Mouse (Mus musculus) midbrain, embryonic 14.5 days (tissue): Measurements from ENCODE around the gene Adgrd1. TPM values are rescaled to one million over a fixed set of nuclear protein-coding genes. Genes with fewer than 3 reads are reported as not detected.
A peak's percentile ranks its signal among the peaks of the same experiment; 100 is the strongest.

Experiments
- ATAC-seq: fragments of 200-750 bp; cut with Nextera tagmentation; 2 replicates; pipeline ENCODE4 v1.8.0; 2017; ENCODE audit warnings: moderate number of reproducible peaks, moderate library complexity; ENCODE audit not compliant: low FRiP score, low TSS enrichment
- DNase-seq: peaks from one replicate; pipeline ENCODE4 v3.0.0-alpha.2; 2015
- H3K27ac ChIP-seq: fragments of 300-500 bp; sonication (generic); replicated peaks from 2 replicates; pipeline ENCODE4 v1.5.1; 2014; ENCODE audit warnings: mild to moderate bottlenecking, low read depth, low read length, moderate library complexity
- H3K27me3 ChIP-seq: fragments of 300-500 bp; sonication (generic); 2 replicates; pipeline ENCODE4 v1.6.1; 2014; ENCODE audit warnings: low read length, control low read depth, mixed read lengths; ENCODE audit not compliant: control insufficient read depth, insufficient read depth
- H3K36me3 ChIP-seq: fragments of 300-500 bp; sonication (generic); 2 replicates; pipeline ENCODE4 v1.6.1; 2014; ENCODE audit warnings: low read length, control low read depth; ENCODE audit not compliant: control insufficient read depth, insufficient read depth
- H3K4me1 ChIP-seq: fragments of 300-500 bp; sonication (generic); 2 replicates; pipeline ENCODE4 v1.6.1; 2014; ENCODE audit warnings: mild to moderate bottlenecking, antibody characterized with exemption, low read length, control low read depth; ENCODE audit not compliant: control insufficient read depth, insufficient read depth
- H3K4me2 ChIP-seq: fragments of 300-500 bp; sonication (generic); 2 replicates; pipeline ENCODE4 v1.6.1; 2014; ENCODE audit warnings: mild to moderate bottlenecking, low read length, moderate library complexity
- H3K4me3 ChIP-seq: fragments of 300-500 bp; sonication (generic); replicated peaks from 2 replicates; pipeline ENCODE4 v1.5.1; 2014; ENCODE audit warnings: low read depth, low read length
- H3K9ac ChIP-seq: fragments of 300-500 bp; sonication (generic); replicated peaks from 2 replicates; pipeline ENCODE4 v1.6.1; 2014; ENCODE audit warnings: mild to moderate bottlenecking, low read length, moderate library complexity
- H3K9me3 ChIP-seq: fragments of 300-500 bp; sonication (generic); 2 replicates; pipeline ENCODE4 v1.6.1; 2016; ENCODE audit warnings: low read length, control low read depth, mixed read lengths; ENCODE audit not compliant: control insufficient read depth
- WGBS: fragments of 180-500 bp; shearing (Covaris S2); extraction: QIAGEN DNeasy Blood & Tissue Kit; methylation state at CpG from one replicate; pipeline ENCODE4 v1.1.7; 2014; 5-methylcytosine and 5-hydroxymethylcytosine counted together
- polyA plus RNA-seq: library from polyadenylated mRNA; unstranded; fragments of >200 nt; fragmentation: Nextera tagmentation; extraction: Ambion mirVana; gene quantifications from 2 replicates; pipeline ENCODE4 v1.2.1, GENCODE M21; 2014

Adgrd1 gene
- polyA plus RNA-seq, 1 experiment from 2014 or later, result 0.07 TPM

GRCm38 (mm10) chr5:129137405-129137804 lies 40.9 kb downstream of the Adgrd1 start:
- DNase-seq, result no peak
- Histone ChIP-seq H3K4me3 (no peak overlapping the region), H3K27ac (0 out of 2 replicates have a peak overlapping the region, but pooled peaks have one; percentile 1)

GRCm38 (mm10) chr5:129138576-129138975 lies 42.0 kb downstream of the Adgrd1 start:
- Histone ChIP-seq H3K4me2 (no peak overlapping the region), H3K4me3 (no peak overlapping the region), H3K9me3 (no peaks in the 10 kb centered on the region), H3K36me3 (no peaks in the 10 kb centered on the region), H3K4me1 (no peaks in the 10 kb centered on the region), H3K27ac (0 out of 2 replicates have a peak overlapping the region, but pooled peaks have one; percentile 1), H3K9ac (no peak overlapping the region; the same call in 1 of the 2 replicates), H3K27me3 (no peaks in the 10 kb centered on the region)
- ATAC-seq (no peak), DNase-seq (peak; percentile 28)
- WGBS, result 44% methylated on average over 15 of the region's 15 CpGs

More at GRCm38 (mm10) chr5:129137405-129137804, 40.9 kb downstream of the Adgrd1 start:
- H3K4me1 ChIP-seq, result no peaks in the 10 kb centered on the region
- no peak overlapping the region for H3K9ac ChIP-seq
- no peaks in the 10 kb centered on the region for H3K9me3 ChIP-seq
- 87% methylated on average over 5 of the region's 5 CpGs for WGBS
- H3K36me3 ChIP-seq, result no peaks in the 10 kb centered on the region
- H3K27me3 ChIP-seq, result no peaks in the 10 kb centered on the region
- no peak overlapping the region for H3K4me2 ChIP-seq
- ATAC-seq, result no peak

GRCm38 (mm10) chr5:129142801-129143200 lies 46.3 kb downstream of the Adgrd1 start:
- ATAC-seq, result no peak
- no peaks in the 10 kb centered on the region for H3K27me3 ChIP-seq

GRCm38 (mm10) chr5:129145307-129145935 lies 48.9 kb downstream of the Adgrd1 start:
- Histone ChIP-seq H3K27me3 (no peaks in the 10 kb centered on the region), H3K9me3 (no peaks in the 10 kb centered on the region)
- 91% methylated on average over 8 of the region's 8 CpGs for WGBS

More at GRCm38 (mm10) chr5:129142801-129143200, 46.3 kb downstream of the Adgrd1 start:
- Histone ChIP-seq H3K27ac (no peak overlapping the region), H3K4me1 (no peaks in the 10 kb centered on the region), H3K4me3 (no peak overlapping the region), H3K9ac (no peak overlapping the region), H3K9me3 (no peaks in the 10 kb centered on the region), H3K4me2 (no peak overlapping the region), H3K36me3 (no peaks in the 10 kb centered on the region)
- 67% methylated on average over 5 of the region's 5 CpGs for WGBS
- DNase-seq, result no peak

GRCm38 (mm10) chr5:129146892-129147509 lies 50.5 kb downstream of the Adgrd1 start:
- no peak for ATAC-seq
- 76% methylated on average over 12 of the region's 12 CpGs for WGBS

More at GRCm38 (mm10) chr5:129145307-129145935, 48.9 kb downstream of the Adgrd1 start:
- H3K4me3 ChIP-seq, result no peak overlapping the region
- no peak for DNase-seq
- no peaks in the 10 kb centered on the region for H3K36me3 ChIP-seq
- H3K4me2 ChIP-seq, result no peak overlapping the region
- no peaks in the 10 kb centered on the region for H3K4me1 ChIP-seq
- H3K27ac ChIP-seq, result no peak overlapping the region
- no peak overlapping the region for H3K9ac ChIP-seq
- no peak for ATAC-seq

GRCm38 (mm10) chr5:129148485-129148884 lies 51.9 kb downstream of the Adgrd1 start:
- Histone ChIP-seq H3K36me3 (no peaks in the 10 kb centered on the region), H3K9me3 (no peaks in the 10 kb centered on the region), H3K4me3 (no peak overlapping the region), H3K9ac (no peak overlapping the region), H3K4me1 (no peaks in the 10 kb centered on the region), H3K27ac (no peak overlapping the region), H3K4me2 (no peak overlapping the region), H3K27me3 (no peaks in the 10 kb centered on the region)
- ATAC-seq (no peak), DNase-seq (no peak)
- 55% methylated on average over 9 of the region's 9 CpGs for WGBS

More at GRCm38 (mm10) chr5:129146892-129147509, 50.5 kb downstream of the Adgrd1 start:
- Histone ChIP-seq H3K4me1 (no peaks in the 10 kb centered on the region), H3K27me3 (no peaks in the 10 kb centered on the region), H3K9me3 (no peaks in the 10 kb centered on the region), H3K4me3 (no peak overlapping the region), H3K36me3 (no peaks in the 10 kb centered on the region), H3K4me2 (no peak overlapping the region), H3K9ac (no peak overlapping the region), H3K27ac (no peak overlapping the region)
- no peak for DNase-seq

GRCm38 (mm10) chr5:129155023-129155901 lies 58.7 kb downstream of the Adgrd1 start:
- H3K9me3 ChIP-seq, result no peaks in the 10 kb centered on the region
- H3K27me3 ChIP-seq, result no peaks in the 10 kb centered on the region
- ATAC-seq (no peak), DNase-seq (no peak)
- H3K36me3 ChIP-seq, result no peaks in the 10 kb centered on the region
- no peak overlapping the region for H3K9ac ChIP-seq
- H3K27ac ChIP-seq, result peak overlapping the region; percentile 80
- H3K4me2 ChIP-seq, result peak overlapping the region; percentile 2; the same call in 1 of the 2 replicates
- WGBS, result 67% methylated on average over 14 of the region's 14 CpGs
- peaks cover 21% of the 10 kb centered on the region for H3K4me1 ChIP-seq
- H3K4me3 ChIP-seq, result no peak overlapping the region

GRCm38 (mm10) chr5:129155902-129156311 lies 59.4 kb downstream of the Adgrd1 start:
- Histone ChIP-seq H3K36me3 (no peaks in the 10 kb centered on the region), H3K27me3 (no peaks in the 10 kb centered on the region), H3K4me1 (peaks cover 21% of the 10 kb centered on the region), H3K4me3 (no peak overlapping the region), H3K27ac (peak overlapping the region; percentile 80), H3K9me3 (no peaks in the 10 kb centered on the region), H3K4me2 (peak overlapping the region; percentile 2; the same call in 1 of the 2 replicates), H3K9ac (no peak overlapping the region)
- DNase-seq (peak; percentile 85), ATAC-seq (no peak; the same call in 1 of the 2 replicates)
- 2% methylated on average over 9 of the region's 9 CpGs for WGBS
